Mouse (Mus musculus) heart, embryonic 15.5 days (tissue): ENCODE data around the gene Cfd. TPM values are rescaled to one million over a fixed set of nuclear protein-coding genes. Genes with fewer than 3 reads are reported as not detected.

ENCODE experiments used
- ATAC-seq: fragments of 200-750 bp; cut with Nextera tagmentation; replicated peaks from 2 replicates; pipeline ENCODE4 v1.8.0; 2017; ENCODE audit warnings: low read depth, moderate TSS enrichment; ENCODE audit not compliant: insufficient number of reproducible peaks, insufficient read depth, low FRiP score
- H3K27ac ChIP-seq: fragments of 300-500 bp; sonication (generic); 2 replicates; pipeline ENCODE4 v1.5.1; 2015; ENCODE audit warnings: mild to moderate bottlenecking, inconsistent platforms
- H3K27me3 ChIP-seq: fragments of 300-500 bp; sonication (generic); 2 replicates; pipeline ENCODE4 v1.6.1; 2015; ENCODE audit warnings: inconsistent platforms
- H3K36me3 ChIP-seq: fragments of 300-500 bp; sonication (generic); 2 replicates; pipeline ENCODE4 v1.6.1; 2015; ENCODE audit warnings: mild to moderate bottlenecking, inconsistent platforms
- H3K4me1 ChIP-seq: fragments of 300-500 bp; sonication (generic); replicated peaks from 2 replicates; pipeline ENCODE4 v1.6.1; 2015; ENCODE audit warnings: inconsistent platforms
- H3K4me2 ChIP-seq: fragments of 300-500 bp; sonication (generic); 2 replicates; pipeline ENCODE4 v1.6.1; 2015; ENCODE audit warnings: inconsistent platforms, mild to moderate bottlenecking, moderate library complexity
- H3K4me3 ChIP-seq: fragments of 300-500 bp; sonication (generic); 2 replicates; pipeline ENCODE4 v1.5.1; 2015; ENCODE audit warnings: mild to moderate bottlenecking, inconsistent platforms
- H3K9ac ChIP-seq: fragments of 300-500 bp; sonication (generic); 2 replicates; pipeline ENCODE4 v1.6.1; 2015; ENCODE audit warnings: mild to moderate bottlenecking, inconsistent platforms
- H3K9me3 ChIP-seq: fragments of 300-500 bp; sonication (generic); replicated peaks from 2 replicates; pipeline ENCODE4 v1.6.1; 2016; ENCODE audit warnings: inconsistent platforms
- WGBS: fragments of 180-500 bp; shearing (Covaris S2); methylation state at CpG from one replicate; pipeline ENCODE4 v1.1.7; 2015; ENCODE audit warnings: mixed read lengths; 5-methylcytosine and 5-hydroxymethylcytosine counted together
- polyA plus RNA-seq: library from polyadenylated mRNA; unstranded; fragments of >200 nt; fragmentation: Nextera tagmentation; extraction: Ambion mirVana; gene quantifications from 2 replicates; pipeline ENCODE4 v1.2.1, GENCODE M21; 2015

Gene Cfd
- polyA plus RNA-seq, 1 experiment from 2014 or later: not detected

GRCm38 (mm10) chr10:79910556-79910955, 19.9 kb downstream of the Cfd start, which contains the start of gene Gm26602:
TSS of gene Gm26602 (plus strand) at chr10:79910856.
- Histone ChIP-seq H3K9ac (no peak within 1 kb of the TSS), H3K4me3 (no peak within 1 kb of the TSS), H3K4me1 (peaks cover 34% of the 10 kb centered on the region), H3K9me3 (no peaks in the 10 kb centered on the region), H3K27ac (no peak within 1 kb of the TSS), H3K36me3 (peaks cover 20% of the 10 kb centered on the region), H3K27me3 (no peaks in the 10 kb centered on the region), H3K4me2 (no peak within 1 kb of the TSS)
- ATAC-seq: no peak
- 94% methylated on average over 4 of the region's 4 CpGs for WGBS

GRCm38 (mm10) chr10:79912412-79912811, 21.8 kb downstream of the Cfd start:
- peaks cover 43% of the 10 kb centered on the region for H3K4me1 ChIP-seq

GRCm38 (mm10) chr10:79914131-79914947, 23.7 kb downstream of the Cfd start:
- peaks cover 22% of the 10 kb centered on the region for H3K27me3 ChIP-seq

More at GRCm38 (mm10) chr10:79912412-79912811, 21.8 kb downstream of the Cfd start:
- H3K9ac ChIP-seq: no peak overlapping the region
- no peak overlapping the region for H3K4me3 ChIP-seq
- H3K9me3 ChIP-seq: no peaks in the 10 kb centered on the region
- H3K27me3 ChIP-seq: peaks cover 3% of the 10 kb centered on the region
- ATAC-seq: no peak
- no peak overlapping the region for H3K27ac ChIP-seq
- 67% methylated on average over 20 of the region's 20 CpGs for WGBS
- H3K36me3 ChIP-seq: peaks cover 8% of the 10 kb centered on the region; the same call in 1 of the 2 replicates
- H3K4me2 ChIP-seq: no peak overlapping the region

GRCm38 (mm10) chr10:79914948-79915596, 24.4 kb downstream of the Cfd start:
- Histone ChIP-seq H3K9me3 (no peaks in the 10 kb centered on the region), H3K4me1 (peaks cover 55% of the 10 kb centered on the region), H3K27me3 (peaks cover 29% of the 10 kb centered on the region), H3K9ac (no peak overlapping the region; the same call in 1 of the 2 replicates), H3K27ac (no peak overlapping the region), H3K4me2 (0 out of 2 replicates have a peak overlapping the region, but pooled peaks have one; percentile 1), H3K4me3 (no peak overlapping the region), H3K36me3 (peaks cover 8% of the 10 kb centered on the region; the same call in 1 of the 2 replicates)
- 63% methylated on average over 7 of the region's 7 CpGs for WGBS
- no peak for ATAC-seq

More at GRCm38 (mm10) chr10:79914131-79914947, 23.7 kb downstream of the Cfd start:
- WGBS: 58% methylated on average over 11 of the region's 11 CpGs
- no peak for ATAC-seq
- H3K4me2 ChIP-seq: 0 out of 2 replicates have a peak overlapping the region, but pooled peaks have one; percentile 1
- H3K4me3 ChIP-seq: no peak overlapping the region
- H3K36me3 ChIP-seq: peaks cover 8% of the 10 kb centered on the region; the same call in 1 of the 2 replicates
- H3K27ac ChIP-seq: peak overlapping the region; percentile 26; the same call in 1 of the 2 replicates
- no peaks in the 10 kb centered on the region for H3K9me3 ChIP-seq
- H3K9ac ChIP-seq: no peak overlapping the region; the same call in 1 of the 2 replicates
- peaks cover 53% of the 10 kb centered on the region for H3K4me1 ChIP-seq

GRCm38 (mm10) chr10:79916081-79916480, 25.4 kb downstream of the Cfd start:
- Histone ChIP-seq H3K9me3 (no peaks in the 10 kb centered on the region), H3K36me3 (peaks cover 1% of the 10 kb centered on the region; the same call in 1 of the 2 replicates), H3K4me1 (peaks cover 63% of the 10 kb centered on the region), H3K9ac (peak overlapping the region; percentile 94), H3K27ac (0 out of 2 replicates have a peak overlapping the region, but pooled peaks have one; percentile 4), H3K4me3 (peak overlapping the region; percentile 81), H3K27me3 (peaks cover 39% of the 10 kb centered on the region), H3K4me2 (peak overlapping the region; percentile 94)
- 10% methylated on average over 8 of the region's 8 CpGs for WGBS
- ATAC-seq: no peak

- Histone ChIP-seq H3K27me3 (peaks cover 48% of the 10 kb centered on the region), H3K4me1 (peaks cover 71% of the 10 kb centered on the region), H3K4me3 (peak within 1 kb of the TSS; percentile 81), H3K9me3 (no peaks in the 10 kb centered on the region), H3K9ac (peak within 1 kb of the TSS; percentile 94), H3K36me3 (no peaks in the 10 kb centered on the region), H3K4me2 (peak within 1 kb of the TSS; percentile 94), H3K27ac (peak within 1 kb of the TSS; percentile 77)
- WGBS: 2% methylated on average over 42 of the region's 42 CpGs
- ATAC-seq: peak; percentile 82
Observed at GRCm38 (mm10) chr10:79916808-79917531, 26.3 kb downstream of the Cfd start, which contains the start of gene Kiss1r. TSS of gene Kiss1r (plus strand) at chr10:79916971.

- H3K4me1 ChIP-seq: peaks cover 72% of the 10 kb centered on the region
- H3K9me3 ChIP-seq: no peaks in the 10 kb centered on the region
- no peak for ATAC-seq
- H3K4me3 ChIP-seq: peak overlapping the region; percentile 81
- H3K27ac ChIP-seq: no peak overlapping the region
- peak overlapping the region; percentile 94; the same call in 1 of the 2 replicates for H3K9ac ChIP-seq
- H3K4me2 ChIP-seq: peak overlapping the region; percentile 94
- peaks cover 55% of the 10 kb centered on the region for H3K27me3 ChIP-seq
- WGBS: 68% methylated on average over 5 of the region's 5 CpGs
- H3K36me3 ChIP-seq: no peaks in the 10 kb centered on the region
Observed at GRCm38 (mm10) chr10:79917532-79918100, 27.0 kb downstream of the Cfd start.

GRCm38 (mm10) chr10:79918231-79919078, 27.8 kb downstream of the Cfd start:
- 0 out of 2 replicates have a peak overlapping the region, but pooled peaks have one; percentile 10 for H3K9ac ChIP-seq

GRCm38 (mm10) chr10:79919251-79919849, 28.7 kb downstream of the Cfd start:
- Histone ChIP-seq H3K27me3 (peaks cover 65% of the 10 kb centered on the region), H3K9me3 (no peaks in the 10 kb centered on the region), H3K4me1 (peaks cover 60% of the 10 kb centered on the region), H3K4me3 (peak overlapping the region; percentile 18; the same call in 1 of the 2 replicates), H3K9ac (no peak overlapping the region), H3K4me2 (peak overlapping the region; percentile 40; the same call in 1 of the 2 replicates), H3K27ac (no peak overlapping the region), H3K36me3 (no peaks in the 10 kb centered on the region)
- WGBS: 9% methylated on average over 21 of the region's 21 CpGs
- no peak for ATAC-seq

More at GRCm38 (mm10) chr10:79918231-79919078, 27.8 kb downstream of the Cfd start:
- Histone ChIP-seq H3K9me3 (no peaks in the 10 kb centered on the region), H3K27me3 (peaks cover 63% of the 10 kb centered on the region), H3K4me1 (peaks cover 69% of the 10 kb centered on the region), H3K4me2 (peak overlapping the region; percentile 53), H3K4me3 (peak overlapping the region; percentile 33), H3K27ac (no peak overlapping the region), H3K36me3 (no peaks in the 10 kb centered on the region)
- 8% methylated on average over 35 of the region's 35 CpGs for WGBS
- ATAC-seq: no peak
